Mouse (Mus musculus) lung, embryonic 14.5 days (tissue): Measurements from ENCODE around the gene Sbf2. TPM values are rescaled to one million over a fixed set of nuclear protein-coding genes. Genes with fewer than 3 reads are reported as not detected.

Experiments used
- ATAC-seq: fragments of 200-750 bp; cut with Nextera tagmentation; 2 replicates; pipeline ENCODE4 v1.8.0; 2017; ENCODE audit warnings: mild to moderate bottlenecking, moderate TSS enrichment, moderate library complexity; ENCODE audit not compliant: insufficient read depth
- DNase-seq: peaks from one replicate; pipeline ENCODE4 v3.0.0-alpha.2; 2015
- H3K27ac ChIP-seq: fragments of 300-500 bp; sonication (generic); 2 replicates; pipeline ENCODE4 v1.5.1; 2014; ENCODE audit warnings: low read depth, mild to moderate bottlenecking, moderate library complexity
- H3K27me3 ChIP-seq: fragments of 300-500 bp; sonication (generic); 2 replicates; pipeline ENCODE4 v1.6.1; 2014; ENCODE audit warnings: low read length, control low read depth; ENCODE audit not compliant: insufficient read depth
- H3K36me3 ChIP-seq: fragments of 300-500 bp; sonication (generic); 2 replicates; pipeline ENCODE4 v1.6.1; 2014; ENCODE audit warnings: control low read depth; ENCODE audit not compliant: insufficient read depth
- H3K4me1 ChIP-seq: fragments of 300-500 bp; sonication (generic); 2 replicates; pipeline ENCODE4 v1.6.1; 2014; ENCODE audit warnings: antibody characterized with exemption, control low read depth; ENCODE audit not compliant: insufficient read depth
- H3K4me2 ChIP-seq: fragments of 300-500 bp; sonication (generic); 2 replicates; pipeline ENCODE4 v1.6.1; 2014; ENCODE audit warnings: mild to moderate bottlenecking
- H3K4me3 ChIP-seq: fragments of 300-500 bp; sonication (generic); 2 replicates; pipeline ENCODE4 v1.5.1; 2014; ENCODE audit warnings: low read depth, low read length
- H3K9ac ChIP-seq: fragments of 300-500 bp; sonication (generic); 2 replicates; pipeline ENCODE4 v1.6.1; 2014
- H3K9me3 ChIP-seq: fragments of 300-500 bp; sonication (generic); 2 replicates; pipeline ENCODE4 v1.6.1; 2016; ENCODE audit warnings: low read depth, low read length, control low read depth
- CTCF ChIP-seq: IDR thresholded peaks from 2 replicates; pipeline ENCODE4 v1.5.1; 2016; ENCODE audit warnings: antibody characterized with exemption, low read depth
- WGBS: fragments of 180-500 bp; shearing (Covaris S2); extraction: QIAGEN DNeasy Blood & Tissue Kit; methylation state at CpG from one replicate; pipeline ENCODE4 v1.1.7; 2014; 5-methylcytosine and 5-hydroxymethylcytosine counted together
- polyA plus RNA-seq: library from polyadenylated mRNA; unstranded; fragments of >200 nt; fragmentation: Nextera tagmentation; extraction: Ambion mirVana; gene quantifications from 2 replicates; pipeline ENCODE4 v1.2.1, GENCODE M21; 2014

The Sbf2 gene
- polyA plus RNA-seq, 1 experiment from 2014 or later = 45.4 TPM

DNA sequence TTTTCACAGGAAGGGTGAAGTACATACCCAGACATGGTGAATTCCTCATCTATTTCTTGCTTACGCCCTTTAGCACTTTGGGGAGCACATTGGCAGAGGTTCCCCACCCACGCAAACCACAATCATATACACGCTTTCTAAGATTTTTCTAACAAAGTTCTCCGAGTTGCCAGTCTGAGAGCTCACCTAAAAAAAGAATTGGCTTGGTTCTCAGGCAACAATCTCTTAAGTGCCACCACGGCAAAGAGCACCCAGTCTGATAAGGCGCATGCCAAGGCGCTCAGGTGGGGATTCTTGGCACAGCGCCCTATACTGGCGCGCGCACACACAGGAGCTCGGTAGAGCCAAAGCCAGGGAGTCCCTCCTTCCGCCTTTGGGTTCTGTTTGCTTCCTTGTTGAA lies 10.2 kb upstream of the Sbf2 start:
- no peak for TF ChIP-seq CTCF
- Histone ChIP-seq H3K4me3 (no peak overlapping the region), H3K27me3 (peaks cover 39% of the 10 kb centered on the region), H3K4me2 (no peak overlapping the region), H3K27ac (no peak overlapping the region), H3K9ac (no peak overlapping the region), H3K36me3 (no peaks in the 10 kb centered on the region), H3K4me1 (peaks cover 24% of the 10 kb centered on the region; the same call in 1 of the 2 replicates), H3K9me3 (no peaks in the 10 kb centered on the region)
- WGBS = 70% methylated on average over 13 of the region's 13 CpGs
- peak; percentile 74 for DNase-seq
- ATAC-seq = no peak

DNA sequence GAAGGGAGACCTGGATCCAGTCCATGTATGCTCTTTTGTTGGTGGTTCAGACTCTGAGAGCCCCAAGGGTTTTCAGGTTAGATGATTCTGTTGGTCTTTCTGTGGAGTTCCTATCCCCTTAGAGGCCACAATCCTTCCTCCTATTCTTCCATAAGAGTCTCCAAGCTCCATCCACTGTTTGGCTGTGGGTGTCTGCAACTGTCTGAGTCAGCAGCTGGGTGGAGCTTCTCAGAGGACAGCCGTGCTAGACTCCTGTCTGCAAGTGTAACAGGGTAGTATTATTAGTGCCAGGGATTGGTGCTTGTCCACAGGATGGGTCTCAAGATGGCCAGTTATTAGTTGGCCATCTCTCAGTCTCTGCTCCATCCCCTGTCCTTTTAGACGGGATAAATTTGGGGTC lies 9.3 kb upstream of the Sbf2 start:
- H3K9ac ChIP-seq = no peak overlapping the region
- no peak for TF ChIP-seq CTCF
- H3K4me1 ChIP-seq = peaks cover 27% of the 10 kb centered on the region; the same call in 1 of the 2 replicates
- DNase-seq = no peak
- H3K9me3 ChIP-seq = no peaks in the 10 kb centered on the region
- H3K27me3 ChIP-seq = peaks cover 31% of the 10 kb centered on the region
- H3K36me3 ChIP-seq = no peaks in the 10 kb centered on the region
- no peak overlapping the region for H3K27ac ChIP-seq
- ATAC-seq = no peak
- no peak overlapping the region for H3K4me3 ChIP-seq
- WGBS = 47% methylated on average over 2 of the region's 2 CpGs
- no peak overlapping the region for H3K4me2 ChIP-seq

DNA sequence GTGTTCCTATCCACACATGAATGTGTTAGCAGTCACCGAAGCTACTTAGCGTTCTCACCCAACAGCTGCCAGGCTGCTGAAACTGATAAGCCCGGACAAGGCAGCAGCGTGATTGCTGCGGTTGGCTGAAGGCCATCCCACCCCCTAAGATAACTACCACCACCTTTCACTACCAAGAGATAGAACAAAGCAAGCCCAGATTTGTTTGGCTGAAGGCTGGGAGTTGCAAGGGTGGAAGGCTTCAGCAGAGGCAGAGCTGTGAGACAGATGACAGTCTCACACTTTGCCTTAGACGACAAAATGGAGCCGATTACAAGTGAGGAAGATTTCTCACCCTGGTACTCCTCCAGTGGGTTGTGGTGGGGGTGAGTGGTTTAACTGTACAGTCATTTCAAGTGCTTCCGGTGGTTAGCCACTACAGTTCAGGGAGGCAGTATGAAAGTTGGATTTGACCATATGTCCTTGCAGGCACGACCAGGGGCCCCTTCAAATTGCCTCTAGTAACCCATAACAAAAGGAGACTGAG lies 4.4 kb upstream of the Sbf2 start:
- no peaks in the 10 kb centered on the region for H3K36me3 ChIP-seq
- DNase-seq (no peak), ATAC-seq (no peak)
- no peak overlapping the region for H3K4me2 ChIP-seq
- no peak overlapping the region for H3K4me3 ChIP-seq
- no peak overlapping the region; the same call in 1 of the 2 replicates for H3K9ac ChIP-seq
- no peaks in the 10 kb centered on the region for H3K9me3 ChIP-seq
- H3K27me3 ChIP-seq = no peaks in the 10 kb centered on the region
- WGBS = 11% methylated on average over 9 of the region's 9 CpGs
- peaks cover 15% of the 10 kb centered on the region; the same call in 1 of the 2 replicates for H3K4me1 ChIP-seq
- H3K27ac ChIP-seq = no peak overlapping the region
- no peak for TF ChIP-seq CTCF

DNA sequence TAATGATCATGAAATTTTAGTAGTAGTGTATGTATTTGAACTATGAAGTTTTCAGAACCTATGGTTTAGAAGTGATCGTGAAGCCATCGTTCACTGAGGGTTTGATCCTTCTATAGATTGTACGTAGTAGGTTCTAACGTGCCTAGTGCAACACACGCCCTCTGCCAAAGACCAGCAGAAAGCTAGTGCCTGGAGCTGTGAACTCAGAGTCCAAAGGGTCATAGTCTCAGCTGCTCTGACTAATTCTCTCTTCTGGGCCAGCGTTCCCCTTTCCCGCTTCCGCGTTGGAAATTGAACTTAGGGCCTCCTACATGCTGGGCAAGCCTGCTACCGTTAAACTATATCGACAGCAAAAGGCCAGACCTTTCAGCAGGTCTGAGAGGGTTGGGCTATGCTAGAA lies 1.1 kb upstream of the Sbf2 start:
- Histone ChIP-seq H3K27me3 (no peaks in the 10 kb centered on the region), H3K4me3 (peak overlapping the region; percentile 90; the same call in 1 of the 2 replicates), H3K4me1 (peaks cover 19% of the 10 kb centered on the region), H3K9me3 (no peaks in the 10 kb centered on the region), H3K36me3 (no peaks in the 10 kb centered on the region), H3K27ac (peak overlapping the region; percentile 100), H3K9ac (no peak overlapping the region), H3K4me2 (peak overlapping the region; percentile 85)
- ATAC-seq = no peak
- DNase-seq = peak; percentile 38
- no peak for TF ChIP-seq CTCF
- WGBS = 12% methylated on average over 11 of the region's 11 CpGs

DNA sequence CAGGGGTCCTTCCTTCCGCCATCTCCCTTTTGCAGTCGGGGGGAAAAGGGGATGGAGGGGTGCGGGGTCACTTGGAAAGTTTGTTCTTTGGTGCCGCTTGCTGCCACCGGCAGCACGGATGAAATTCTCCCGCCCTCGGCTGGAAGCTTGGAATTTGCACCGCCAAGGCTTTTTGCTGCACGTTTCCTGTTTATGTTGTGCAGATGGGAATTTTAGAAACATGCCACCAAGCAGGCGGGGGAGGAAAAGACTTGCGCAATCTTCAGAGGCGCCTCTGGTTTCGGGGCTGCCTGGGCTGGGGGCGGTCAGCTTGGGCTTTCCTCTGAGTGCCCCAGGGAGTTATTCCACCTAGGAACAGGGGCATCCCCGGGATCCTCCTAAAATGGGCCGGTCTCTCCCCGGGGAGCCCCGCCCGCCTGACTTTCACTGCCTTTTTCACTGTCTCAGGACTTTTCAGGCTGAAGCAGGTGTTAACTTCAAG lies 469 bp upstream of the Sbf2 start:
- TF ChIP-seq CTCF = no peak
- ATAC-seq (peak; percentile 61), DNase-seq (peak; percentile 93)
- peak overlapping the region; percentile 90 for H3K4me3 ChIP-seq
- 0% methylated on average over 20 of the region's 20 CpGs for WGBS
- H3K36me3 ChIP-seq = no peaks in the 10 kb centered on the region
- no peaks in the 10 kb centered on the region for H3K9me3 ChIP-seq
- peak overlapping the region; percentile 100 for H3K27ac ChIP-seq
- H3K27me3 ChIP-seq = no peaks in the 10 kb centered on the region
- peak overlapping the region; percentile 95 for H3K9ac ChIP-seq
- H3K4me2 ChIP-seq = peak overlapping the region; percentile 85
- peaks cover 19% of the 10 kb centered on the region for H3K4me1 ChIP-seq

DNA sequence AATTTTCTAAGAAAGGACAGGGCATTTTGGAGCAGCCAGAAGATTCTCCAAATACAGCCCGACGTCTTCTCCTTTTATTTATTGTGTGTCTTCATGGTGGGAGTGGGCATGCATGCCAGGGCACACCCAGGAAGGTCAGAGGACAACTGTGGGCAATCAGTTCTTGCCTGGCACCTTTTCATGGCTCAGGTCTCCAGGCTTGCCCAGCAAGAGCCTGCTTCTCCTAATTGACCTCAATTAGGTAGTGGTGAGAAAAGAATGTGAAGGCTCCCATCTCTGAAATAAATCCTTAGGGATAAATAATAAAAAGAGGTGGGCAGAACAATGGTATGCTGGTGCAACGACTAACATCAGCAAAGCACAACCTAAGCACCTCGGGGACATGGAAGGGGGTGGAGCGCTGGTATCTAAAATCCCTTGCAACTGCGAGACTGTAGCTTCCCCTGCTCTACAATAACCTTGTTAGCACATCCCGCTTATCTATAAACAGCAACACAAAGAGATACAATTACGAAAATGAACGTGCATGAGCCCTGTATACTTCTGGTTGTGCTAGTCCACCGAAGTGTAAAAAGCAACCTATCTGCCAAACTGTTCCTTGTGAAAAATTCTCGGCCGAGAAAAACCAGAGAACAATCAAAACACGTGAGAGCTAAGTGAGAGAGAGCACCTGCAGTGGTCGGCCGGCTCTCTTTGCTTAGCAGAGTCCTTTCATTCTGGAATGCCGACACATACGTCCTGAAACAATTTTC lies 1.2 kb downstream of the Sbf2 start:
- Histone ChIP-seq H3K27ac (peak overlapping the region; percentile 100), H3K9me3 (no peaks in the 10 kb centered on the region), H3K4me3 (peak overlapping the region; percentile 90), H3K36me3 (no peaks in the 10 kb centered on the region), H3K9ac (peak overlapping the region; percentile 95), H3K4me1 (peaks cover 14% of the 10 kb centered on the region), H3K27me3 (no peaks in the 10 kb centered on the region), H3K4me2 (peak overlapping the region; percentile 85)
- ATAC-seq = 0 out of 2 replicates have a peak, but pooled peaks have one; percentile 9
- WGBS = 3% methylated on average over 17 of the region's 17 CpGs
- no peak for TF ChIP-seq CTCF
- no peak for DNase-seq

DNA sequence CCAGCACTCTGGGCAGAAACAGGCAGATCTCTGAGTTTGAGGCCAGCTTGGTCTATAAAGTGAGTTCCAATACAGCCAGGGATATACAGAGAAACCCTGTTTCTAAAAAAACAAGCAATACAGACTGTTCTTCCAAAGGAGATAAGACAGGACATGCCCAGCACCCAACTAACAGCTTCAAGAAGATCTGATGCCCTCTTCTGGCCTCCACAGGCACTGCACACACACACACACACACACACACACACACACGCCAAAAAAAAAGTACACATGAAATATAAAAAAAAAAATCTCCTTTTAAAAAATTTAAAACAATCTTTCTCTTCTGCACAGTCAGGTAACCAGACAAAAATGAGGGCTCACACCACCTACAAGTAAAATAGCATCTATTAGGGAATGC lies 7.8 kb downstream of the Sbf2 start:
- H3K9ac ChIP-seq = no peak overlapping the region
- H3K27ac ChIP-seq = no peak overlapping the region
- peaks cover under 1% of the 10 kb centered on the region for H3K4me1 ChIP-seq
- TF ChIP-seq CTCF = no peak
- H3K36me3 ChIP-seq = no peaks in the 10 kb centered on the region
- WGBS = 92% methylated on average over 1 of the region's 1 CpGs
- H3K4me3 ChIP-seq = no peak overlapping the region
- DNase-seq (no peak), ATAC-seq (no peak)
- H3K27me3 ChIP-seq = no peaks in the 10 kb centered on the region
- H3K9me3 ChIP-seq = no peaks in the 10 kb centered on the region
- H3K4me2 ChIP-seq = no peak overlapping the region
